Mouse (Mus musculus) stomach, postnatal 0 days (tissue): Measurements from ENCODE around the gene Hist1h3e.

ENCODE experiments used
- CTCF ChIP-seq: IDR thresholded peaks from 2 replicates; pipeline ENCODE4 v1.5.1; 2016; ENCODE audit warnings: antibody characterized with exemption, low read depth, mild to moderate bottlenecking, moderate library complexity
- EP300 ChIP-seq: optimal IDR thresholded peaks from 2 replicates; pipeline ENCODE3; 2016; ENCODE audit warnings: antibody characterized with exemption

GRCm38 (mm10) chr13:23572218-23573033 lies 10.3 kb upstream of the Hist1h3e start:
- TF ChIP-seq CTCF: no peak
- TF ChIP-seq EP300: no peak
